ENCODE assay signal across 7 mouse cellular contexts in the genomic region with DNA sequence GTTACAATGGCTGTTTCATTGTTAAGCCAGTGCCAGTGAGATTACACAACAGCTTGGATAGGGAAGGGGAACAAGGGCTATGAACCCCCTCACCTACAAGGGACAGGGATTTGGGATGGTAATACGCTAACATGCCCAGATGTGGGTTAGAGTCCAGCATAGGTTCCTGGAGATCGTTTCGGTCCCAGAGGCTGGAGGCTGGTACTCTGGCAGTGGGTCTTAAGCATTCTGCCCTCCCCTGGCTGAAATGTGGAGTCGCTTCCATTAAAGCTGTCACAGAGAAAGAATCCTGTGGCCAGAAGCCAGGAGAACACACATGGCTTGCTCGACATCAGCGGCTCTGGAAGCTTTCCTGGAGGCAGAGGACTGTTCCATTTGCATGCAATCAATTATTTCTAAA. TPM values are rescaled to one million over a fixed set of nuclear protein-coding genes. Genes with fewer than 3 reads are reported as not detected.
DNase-seq lines count a peak whose midpoint lies in the region; ATAC-seq lines count a peak whose summit lies in the region.

No protein-coding gene starts in this region.

- H3K4me3 ChIP-seq in neural tube, embryonic 14.5 days (ENCODE audit: low read depth, low read length): no peak overlapping the region
- no peak overlapping the region for H3K4me3 ChIP-seq in heart, embryonic 13.5 days

- H3K27me3 ChIP-seq in neural tube, embryonic 14.5 days (ENCODE audit: control insufficient read depth, insufficient read depth, low read length): no peaks in the 10 kb centered on the region
- no peaks in the 10 kb centered on the region for H3K27me3 ChIP-seq in heart, embryonic 13.5 days (replicated peaks)

- H3K4me1 ChIP-seq in neural tube, embryonic 14.5 days (ENCODE audit: control insufficient read depth, insufficient read depth, low read length): peaks cover 17% of the 10 kb centered on the region
- H3K4me1 ChIP-seq in heart, embryonic 13.5 days: peaks cover 44% of the 10 kb centered on the region

- DNase-seq in neural tube, embryonic 10.5 days (ENCODE audit: extremely low spot score, low spot score): no peak
- DNase-seq in cerebellum, adult 8-10 months: peak; percentile 59
- DNase-seq in layer of hippocampus, postnatal 14 days (ENCODE audit: low spot score in 2 of 2): peak; percentile 58 to 81
- no peak for DNase-seq in spleen, postnatal 10 days (ENCODE audit: low spot score in 2 of 2)
- no peak for DNase-seq in left cerebral cortex, adult 8-10 months (ENCODE audit: low spot score in 2 of 2)

- 0 out of 2 replicates have a peak overlapping the region, but pooled peaks have one; percentile 12 for H3K4me2 ChIP-seq in neural tube, embryonic 14.5 days (ENCODE audit: low read depth, low read length)
- H3K4me2 ChIP-seq in heart, embryonic 13.5 days: peak overlapping the region; percentile 63

- no peak for ATAC-seq in neural tube, embryonic 14.5 days (ENCODE audit: low read depth)
- ATAC-seq in heart, embryonic 13.5 days (ENCODE audit: extremely low read depth, insufficient number of reproducible peaks, low FRiP score, low TSS enrichment): no peak

- H3K9me3 ChIP-seq in neural tube, embryonic 14.5 days (ENCODE audit: control insufficient read depth, low read length): no peaks in the 10 kb centered on the region
- H3K9me3 ChIP-seq in heart, embryonic 13.5 days: no peaks in the 10 kb centered on the region

- H3K27ac ChIP-seq in neural tube, embryonic 14.5 days (ENCODE audit: low read depth, low read length): no peak overlapping the region
- peak overlapping the region; percentile 88 for H3K27ac ChIP-seq in heart, embryonic 13.5 days (replicated peaks)

- 46% methylated on average over 6 of the region's 6 CpGs for WGBS in neural tube, embryonic 14.5 days
- 31% methylated on average over 6 of the region's 6 CpGs for WGBS in heart, embryonic 13.5 days

- H3K9ac ChIP-seq in neural tube, embryonic 14.5 days (replicated peaks; ENCODE audit: low read depth, low read length): no peak overlapping the region
- H3K9ac ChIP-seq in heart, embryonic 13.5 days: peak overlapping the region; percentile 3; the same call in 1 of the 2 replicates

- H3K36me3 ChIP-seq in neural tube, embryonic 14.5 days (ENCODE audit: control insufficient read depth, insufficient read depth, low read length): no peaks in the 10 kb centered on the region
- H3K36me3 ChIP-seq in heart, embryonic 13.5 days: no peaks in the 10 kb centered on the region

RNA-seq across cellular contexts. Expression of a gene that starts 1.5 kb away (rescaled TPM):
- 26.5 and 27.4 TPM in 2 replicates for polyA plus RNA-seq in neural tube, embryonic 14.5 days (2014; fragmentation: Nextera tagmentation; extraction: Ambion mirVana)
- polyA plus RNA-seq in heart, embryonic 13.5 days (2015; fragmentation: Nextera tagmentation; extraction: Ambion mirVana): 23.8 and 24.2 TPM in 2 replicates
- total RNA-seq in layer of hippocampus, postnatal 14 days (2021): 100 to 1,000 TPM; 110 to 128 TPM
- 100 to 1,000 TPM in 3 of 4 experiments, 10 to 100 TPM in 1; 92.1 to 137 (median 115) TPM for total RNA-seq in left cerebral cortex, adult 8-10 months (2022)

RNA-seq across cellular contexts. Expression of a gene that starts 37.9 kb away (rescaled TPM):
- polyA plus RNA-seq in neural tube, embryonic 14.5 days (2014; fragmentation: Nextera tagmentation; extraction: Ambion mirVana): 0.12 and 0.23 TPM in 2 replicates
- polyA plus RNA-seq in heart, embryonic 13.5 days (2015; fragmentation: Nextera tagmentation; extraction: Ambion mirVana): 0.13 and 0.14 TPM in 2 replicates
- under 1 TPM; 0.17 to 0.25 TPM for total RNA-seq in layer of hippocampus, postnatal 14 days (2021)
- total RNA-seq in left cerebral cortex, adult 8-10 months (2022): under 1 TPM; 0.28 to 0.50 (median 0.43) TPM

Comparison
In these comparisons a context has a peak if more than half of its experiments do, and no peak if none do; other contexts are left out.
1. DNase-seq: peak in cerebellum, adult 8-10 months (single experiment) and layer of hippocampus, postnatal 14 days (2 of 2); none in neural tube, embryonic 10.5 days (single experiment), spleen, postnatal 10 days (0 of 2) and left cerebral cortex, adult 8-10 months (0 of 2).